Mouse (Mus musculus): Measurements from ENCODE around the gene Stx8. TPM values are rescaled to one million over a fixed set of nuclear protein-coding genes. Genes with fewer than 3 reads are reported as not detected.

Gene Stx8
- polyA plus RNA-seq, 1 experiment, result 32.5 TPM

DNA sequence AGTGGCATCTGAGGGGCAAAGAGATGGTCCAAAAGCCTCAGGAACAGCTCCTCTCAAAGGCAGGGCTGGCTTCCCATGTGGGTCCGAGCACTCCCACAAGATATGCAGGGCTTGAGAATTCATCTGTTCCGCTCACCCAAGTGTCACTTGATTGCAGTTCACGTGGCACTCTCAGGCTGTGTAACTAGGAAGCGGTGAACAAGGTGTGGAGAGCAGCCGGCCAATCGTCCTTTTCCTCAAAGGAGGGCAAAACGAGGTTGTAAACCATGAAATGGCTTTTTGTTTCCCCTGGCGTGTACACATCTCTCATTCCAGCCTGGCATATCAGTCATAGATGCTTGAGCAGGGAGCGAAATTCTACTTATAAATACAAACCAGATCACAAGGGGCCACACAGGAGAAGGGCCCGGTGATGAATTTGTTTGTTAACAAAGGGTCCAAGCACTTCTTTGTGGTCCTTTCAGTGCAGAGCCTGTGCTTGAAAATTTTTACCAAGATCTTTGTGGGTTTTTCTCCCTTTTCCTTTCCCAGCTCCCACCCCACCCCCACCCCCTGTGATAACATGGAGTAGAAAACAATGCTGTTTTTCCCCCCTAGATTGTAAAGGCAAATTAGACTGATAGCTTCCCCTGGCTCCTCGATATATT, 147.6 kb downstream of the Stx8 start:
- no peak overlapping the region for H3ac ChIP-seq (ENCODE audit: control insufficient read depth, insufficient read length)
- TF ChIP-seq POLR2A (IDR thresholded peaks at IDR 0.05; ENCODE audit: insufficient read length, low read depth) (no peak), USF1 (IDR thresholded peaks at IDR 0.05; ENCODE audit: low read depth) (no peak), CEBPB (IDR thresholded peaks at IDR 0.05; ENCODE audit: insufficient read depth, poor library complexity, severe bottlenecking) (no peak), POLR2AphosphoS2 (IDR thresholded peaks at IDR 0.05; ENCODE audit: insufficient read length, low read depth) (no peak), SRF (IDR thresholded peaks at IDR 0.05; ENCODE audit: control insufficient read depth, insufficient read length, low read depth) (no peak), TCF12 (IDR thresholded peaks at IDR 0.05; ENCODE audit: insufficient read depth, poor library complexity, severe bottlenecking) (no peak), MAX (IDR thresholded peaks at IDR 0.05; ENCODE audit: low read depth) (no peak), MYOD1 (IDR thresholded peaks at IDR 0.05; ENCODE audit: control insufficient read depth in 1 of 3, insufficient read length in 2 of 3, low read depth in 2 of 3) (no peak), MYOG (IDR thresholded peaks at IDR 0.05; ENCODE audit: control insufficient read depth in 1 of 3, insufficient read depth in 1 of 3, insufficient read length in 2 of 3, low read depth in 2 of 3) (no peak), REST (IDR thresholded peaks at IDR 0.05; ENCODE audit: insufficient read depth, insufficient read length) (no peak), E2F4 (IDR thresholded peaks at IDR 0.05; ENCODE audit: insufficient read depth) (no peak), TCF3 (IDR thresholded peaks at IDR 0.05; ENCODE audit: insufficient read length, low read depth) (no peak)
- H3K27me3 ChIP-seq (ENCODE audit: control insufficient read depth, insufficient read depth, insufficient read length), result no peaks in the 10 kb centered on the region
- H3K4me2 ChIP-seq (ENCODE audit: low read depth), result no peak overlapping the region
- H3K79me2 ChIP-seq (ENCODE audit: control insufficient read depth, insufficient read depth), result no peaks in the 10 kb centered on the region
- no peaks in the 10 kb centered on the region for H3K36me3 ChIP-seq (ENCODE audit: control insufficient read depth, insufficient read depth)
- no peak overlapping the region for H3K4me3 ChIP-seq

GRCm38 (mm10) chr11:68114202-68114601, 148.2 kb downstream of the Stx8 start:
- TF ChIP-seq E2F4 (IDR thresholded peaks at IDR 0.05; ENCODE audit: insufficient read depth) (no peak), POLR2A (IDR thresholded peaks at IDR 0.05; ENCODE audit: insufficient read length, low read depth) (no peak), MYOG (IDR thresholded peaks at IDR 0.05; ENCODE audit: control insufficient read depth in 1 of 3, insufficient read depth in 1 of 3, insufficient read length in 2 of 3, low read depth in 2 of 3) (no peak), CEBPB (IDR thresholded peaks at IDR 0.05; ENCODE audit: insufficient read depth, poor library complexity, severe bottlenecking) (no peak), TCF12 (IDR thresholded peaks at IDR 0.05; ENCODE audit: insufficient read depth, poor library complexity, severe bottlenecking) (no peak), MYOD1 (IDR thresholded peaks at IDR 0.05; ENCODE audit: control insufficient read depth in 1 of 3, insufficient read length in 2 of 3, low read depth in 2 of 3) (no peak), REST (IDR thresholded peaks at IDR 0.05; ENCODE audit: insufficient read depth, insufficient read length) (no peak), POLR2AphosphoS2 (IDR thresholded peaks at IDR 0.05; ENCODE audit: insufficient read length, low read depth) (no peak), MAX (IDR thresholded peaks at IDR 0.05; ENCODE audit: low read depth) (no peak), USF1 (IDR thresholded peaks at IDR 0.05; ENCODE audit: low read depth) (no peak)
- no peaks in the 10 kb centered on the region for H3K27me3 ChIP-seq (ENCODE audit: control insufficient read depth, insufficient read depth, insufficient read length)
- H3ac ChIP-seq (ENCODE audit: control insufficient read depth, insufficient read length), result no peak overlapping the region
- no peaks in the 10 kb centered on the region for H3K36me3 ChIP-seq (ENCODE audit: control insufficient read depth, insufficient read depth)
- no peak overlapping the region for H3K4me3 ChIP-seq
- no peaks in the 10 kb centered on the region for H3K79me2 ChIP-seq (ENCODE audit: control insufficient read depth, insufficient read depth)
- H3K4me2 ChIP-seq (ENCODE audit: low read depth), result no peak overlapping the region

DNA sequence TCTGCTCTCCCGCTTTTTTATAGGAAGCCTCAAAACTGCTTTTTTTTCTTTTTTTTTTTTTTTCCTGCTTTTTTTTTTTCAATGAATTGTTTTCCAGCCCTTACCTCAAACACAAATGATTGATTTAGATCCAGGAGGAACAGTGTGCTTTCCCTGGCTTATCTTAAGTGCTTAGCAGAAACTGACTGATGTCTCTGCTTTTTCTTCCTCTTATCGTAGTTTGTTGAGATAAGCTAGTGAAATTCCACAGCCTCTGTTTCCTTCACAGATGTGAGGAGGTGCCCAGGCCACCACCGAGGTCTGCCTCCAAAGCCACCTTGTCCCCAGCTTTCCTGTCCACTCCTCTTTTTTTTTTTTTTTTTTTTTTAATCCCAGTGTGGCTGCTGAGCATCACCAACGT, 150.2 kb downstream of the Stx8 start:
- no peak overlapping the region for H3K4me3 ChIP-seq
- no peak overlapping the region for H3ac ChIP-seq (ENCODE audit: control insufficient read depth, insufficient read length)
- TF ChIP-seq REST (IDR thresholded peaks at IDR 0.05; ENCODE audit: insufficient read depth, insufficient read length), result no peak
- TF ChIP-seq POLR2A (IDR thresholded peaks at IDR 0.05; ENCODE audit: insufficient read length, low read depth), result no peak
- no peak for TF ChIP-seq USF1 (IDR thresholded peaks at IDR 0.05; ENCODE audit: low read depth)
- TF ChIP-seq SRF (IDR thresholded peaks at IDR 0.05; ENCODE audit: control insufficient read depth, insufficient read length, low read depth), result no peak
- no peak for TF ChIP-seq POLR2AphosphoS2 (IDR thresholded peaks at IDR 0.05; ENCODE audit: insufficient read length, low read depth)
- TF ChIP-seq TCF3 (IDR thresholded peaks at IDR 0.05; ENCODE audit: insufficient read length, low read depth), result no peak
- TF ChIP-seq TCF12 (IDR thresholded peaks at IDR 0.05; ENCODE audit: insufficient read depth, poor library complexity, severe bottlenecking), result no peak
- TF ChIP-seq E2F4 (IDR thresholded peaks at IDR 0.05; ENCODE audit: insufficient read depth), result no peak
- no peak for TF ChIP-seq MYOG (IDR thresholded peaks at IDR 0.05; ENCODE audit: control insufficient read depth in 1 of 3, insufficient read depth in 1 of 3, insufficient read length in 2 of 3, low read depth in 2 of 3)
- no peak for TF ChIP-seq MAX (IDR thresholded peaks at IDR 0.05; ENCODE audit: low read depth)
- TF ChIP-seq CEBPB (IDR thresholded peaks at IDR 0.05; ENCODE audit: insufficient read depth, poor library complexity, severe bottlenecking), result no peak
- TF ChIP-seq MYOD1 (IDR thresholded peaks at IDR 0.05; ENCODE audit: control insufficient read depth in 1 of 3, insufficient read length in 2 of 3, low read depth in 2 of 3), result no peak
- no peaks in the 10 kb centered on the region for H3K79me2 ChIP-seq (ENCODE audit: control insufficient read depth, insufficient read depth)
- no peaks in the 10 kb centered on the region for H3K36me3 ChIP-seq (ENCODE audit: control insufficient read depth, insufficient read depth)
- H3K4me2 ChIP-seq (ENCODE audit: low read depth), result no peak overlapping the region
- no peaks in the 10 kb centered on the region for H3K27me3 ChIP-seq (ENCODE audit: control insufficient read depth, insufficient read depth, insufficient read length)

- Histone ChIP-seq H3K4me3 (no peak overlapping the region), H3K79me2 (ENCODE audit: control insufficient read depth, insufficient read depth) (no peaks in the 10 kb centered on the region), H3K36me3 (ENCODE audit: control insufficient read depth, insufficient read depth) (no peaks in the 10 kb centered on the region), H3ac (ENCODE audit: control insufficient read depth, insufficient read length) (no peak overlapping the region), H3K27me3 (ENCODE audit: control insufficient read depth, insufficient read depth, insufficient read length) (no peaks in the 10 kb centered on the region), H3K4me2 (ENCODE audit: low read depth) (no peak overlapping the region)
- TF ChIP-seq SRF (IDR thresholded peaks at IDR 0.05; ENCODE audit: control insufficient read depth, insufficient read length, low read depth), result no peak
- TF ChIP-seq POLR2AphosphoS2 (IDR thresholded peaks at IDR 0.05; ENCODE audit: insufficient read length, low read depth), result no peak
- no peak for TF ChIP-seq MYOG (IDR thresholded peaks at IDR 0.05; ENCODE audit: control insufficient read depth in 1 of 3, insufficient read depth in 1 of 3, insufficient read length in 2 of 3, low read depth in 2 of 3)
- TF ChIP-seq MAX (IDR thresholded peaks at IDR 0.05; ENCODE audit: low read depth), result no peak
- TF ChIP-seq POLR2A (IDR thresholded peaks at IDR 0.05; ENCODE audit: insufficient read length, low read depth), result no peak
- no peak for TF ChIP-seq MYOD1 (IDR thresholded peaks at IDR 0.05; ENCODE audit: control insufficient read depth in 1 of 3, insufficient read length in 2 of 3, low read depth in 2 of 3)
- no peak for TF ChIP-seq REST (IDR thresholded peaks at IDR 0.05; ENCODE audit: insufficient read depth, insufficient read length)
- TF ChIP-seq E2F4 (IDR thresholded peaks at IDR 0.05; ENCODE audit: insufficient read depth), result no peak
- TF ChIP-seq USF1 (IDR thresholded peaks at IDR 0.05; ENCODE audit: low read depth), result no peak
- no peak for TF ChIP-seq TCF3 (IDR thresholded peaks at IDR 0.05; ENCODE audit: insufficient read length, low read depth)
These were observed 152.1 kb downstream of the Stx8 start for GRCm38 (mm10) chr11:68117878-68118660.

Data from myocyte (in vitro differentiated cells).